Mouse (Mus musculus) cerebellum, adult 11-12 months (tissue): Measurements from ENCODE around the gene Rhbdd2.

Experiments used
- DNase-seq: peaks from one replicate; pipeline ENCODE4 v3.0.0; 2022

Rhbdd2 gene

DNA sequence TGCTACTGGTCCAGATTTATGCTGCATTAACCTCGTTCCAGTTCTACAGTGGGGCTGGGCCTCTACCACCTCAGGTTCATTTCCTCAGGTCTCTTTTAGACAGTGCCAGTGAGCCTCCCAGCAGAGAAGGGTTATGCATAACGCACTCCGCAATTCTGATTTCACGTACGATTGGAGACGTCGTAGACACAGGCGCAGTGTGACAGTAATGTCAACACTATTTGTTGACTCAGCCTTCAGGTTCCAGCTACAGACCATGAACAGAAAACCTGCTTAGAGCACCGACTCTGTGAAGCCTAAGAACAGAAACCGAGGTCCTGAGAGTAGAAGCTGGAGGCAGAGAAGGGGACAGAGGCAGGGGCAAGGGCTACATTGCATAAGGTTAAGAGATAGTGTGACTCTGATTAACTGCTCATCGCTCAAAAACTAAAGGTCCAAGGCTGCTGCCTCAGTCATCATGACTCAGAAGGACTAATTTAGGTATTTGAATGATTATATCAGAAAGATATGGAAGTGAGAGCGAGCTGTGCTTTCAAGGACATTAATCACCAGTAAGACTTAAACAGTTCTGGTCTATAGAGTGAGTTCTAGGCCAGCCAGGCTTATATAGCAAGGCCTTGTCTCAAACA is 50.6 kb downstream of the Rhbdd2 start:
- no peak for DNase-seq

DNA sequence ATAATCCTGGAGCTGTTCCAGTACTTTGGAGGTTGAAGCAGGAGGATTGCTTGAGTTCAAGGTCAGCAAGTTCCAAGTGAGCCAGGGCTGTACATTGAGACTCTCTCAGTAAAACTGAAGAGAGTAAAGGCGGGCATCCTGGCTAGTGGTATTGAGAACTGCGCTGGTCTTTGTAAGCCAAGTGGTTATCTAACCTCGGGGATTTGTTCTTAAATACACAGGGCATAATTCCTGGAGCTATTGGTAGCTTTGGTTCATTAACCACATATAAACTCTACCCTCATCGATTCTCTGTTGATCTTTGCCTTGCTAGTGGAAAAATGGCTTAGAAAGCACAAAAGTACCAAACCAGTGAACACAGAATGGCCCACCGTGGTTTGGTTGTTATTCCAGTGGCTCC is 58.0 kb downstream of the Rhbdd2 start:
- no peak for DNase-seq

DNA sequence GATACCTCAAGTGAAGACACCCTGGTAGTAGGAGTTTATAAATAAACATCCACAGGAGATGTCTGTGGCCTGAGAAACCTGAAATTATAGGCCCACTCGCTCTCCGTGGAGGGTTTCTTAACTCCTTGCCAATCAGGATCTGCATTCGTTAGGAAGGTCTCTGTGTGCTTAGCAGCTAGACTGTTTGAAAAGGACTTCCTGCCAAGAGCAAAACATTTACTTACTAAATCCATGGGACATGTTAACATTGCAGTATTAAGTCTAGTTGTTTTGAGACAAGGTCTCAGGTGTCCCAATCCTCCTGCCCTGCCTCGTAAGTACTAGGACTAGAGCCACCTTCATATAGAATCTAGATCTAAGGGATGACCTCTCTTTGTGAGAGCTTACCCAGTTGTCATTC is 58.8 kb downstream of the Rhbdd2 start:
- no peak for DNase-seq

DNA sequence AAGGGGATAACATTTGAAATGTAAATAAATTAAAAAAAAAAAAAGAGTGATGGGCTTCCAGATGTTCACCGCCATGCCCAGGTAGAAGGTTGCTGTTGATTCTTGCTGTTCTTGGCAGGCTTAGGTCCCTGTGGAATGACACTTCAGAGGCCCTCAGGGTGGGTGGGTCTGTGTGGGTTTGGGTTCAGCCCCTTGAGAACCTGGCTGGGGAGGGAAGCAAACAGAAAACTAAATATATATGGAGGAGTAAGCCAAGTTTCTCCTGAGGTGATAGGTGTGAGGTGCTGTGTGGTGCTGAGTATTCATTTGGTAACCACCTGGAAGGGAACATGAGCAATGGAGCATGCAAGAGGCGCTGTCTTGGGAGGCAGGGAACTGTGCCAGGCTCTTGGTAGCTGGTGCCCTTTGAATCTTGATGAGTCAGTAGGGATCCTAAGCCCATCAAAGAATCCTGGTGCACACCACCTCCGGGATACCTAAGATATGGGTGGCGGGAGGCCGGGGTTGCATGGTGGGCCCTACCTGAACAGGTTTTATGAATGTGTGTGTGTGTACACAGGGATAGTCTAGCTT is 60.9 kb downstream of the Rhbdd2 start:
- no peak for DNase-seq

DNA sequence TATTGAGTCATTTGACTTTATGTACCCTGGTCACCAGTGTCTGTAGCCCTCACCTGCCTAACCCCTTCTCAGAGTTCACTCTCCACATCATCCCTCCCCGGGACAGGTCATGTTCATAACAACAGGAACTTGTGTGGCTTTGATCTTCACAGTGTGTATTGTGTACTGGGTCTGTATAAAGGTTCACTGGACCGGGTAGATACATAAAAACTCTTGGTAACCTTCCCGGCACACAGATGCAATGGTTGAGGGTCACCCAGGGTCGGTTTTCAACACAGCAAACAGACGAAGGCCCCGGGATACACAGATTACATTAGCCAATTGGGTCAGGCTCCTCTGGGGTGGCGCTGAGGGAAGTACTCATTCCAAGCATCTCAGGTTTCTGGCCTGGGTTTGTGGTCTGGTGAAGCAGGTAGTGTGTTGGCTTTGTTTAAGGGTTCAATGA is 62.9 kb downstream of the Rhbdd2 start:
- DNase-seq = no peak
